ENCODE assay signal across 11 mouse cellular contexts in genomic region chrX:18165121-18165520, GRCm38 (mm10). TPM values are rescaled to one million over a fixed set of nuclear protein-coding genes. Genes with fewer than 3 reads are reported as not detected.
A peak's percentile ranks its signal among the peaks of the same experiment; 100 is the strongest.
DNase-seq lines count a peak whose midpoint lies in the region; ATAC-seq lines count a peak whose summit lies in the region.
"Had no signal": no experiment of that assay in that cellular context is flagged by ENCODE, and none has a peak within 500 bp of the region (broad histone marks: within the 10 kb centered on the region; RNA-seq: fewer than 3 reads in every experiment).

No protein-coding gene starts in this region.

- no peaks in the 10 kb centered on the region for H3K36me3 ChIP-seq in kidney, embryonic 14.5 days (ENCODE audit: control insufficient read depth, insufficient read depth, low read length)
- H3K36me3 ChIP-seq in embryonic facial prominence, embryonic 12.5 days: no peaks in the 10 kb centered on the region
- H3K36me3 ChIP-seq in hindbrain, embryonic 14.5 days (replicated peaks; ENCODE audit: control insufficient read depth, insufficient read depth): no peaks in the 10 kb centered on the region
- no peaks in the 10 kb centered on the region for H3K36me3 ChIP-seq in midbrain, embryonic 14.5 days (ENCODE audit: control insufficient read depth, insufficient read depth, low read length)
- no peaks in the 10 kb centered on the region for H3K36me3 ChIP-seq in heart, embryonic 11.5 days (ENCODE audit: control insufficient read depth, insufficient read depth, low read length)
- H3K36me3 ChIP-seq: G1E had no signal

- peak overlapping the region; percentile 46 for H3K4me2 ChIP-seq in kidney, embryonic 14.5 days (replicated peaks; ENCODE audit: low read depth, low read length)
- peak overlapping the region; percentile 42 for H3K4me2 ChIP-seq in embryonic facial prominence, embryonic 12.5 days (replicated peaks)
- H3K4me2 ChIP-seq in hindbrain, embryonic 14.5 days (replicated peaks): peak overlapping the region; percentile 58
- peak overlapping the region; percentile 64 for H3K4me2 ChIP-seq in midbrain, embryonic 14.5 days (ENCODE audit: low read length)
- no peak overlapping the region for H3K4me2 ChIP-seq in heart, embryonic 11.5 days

- no peak overlapping the region for H3K27ac ChIP-seq in kidney, embryonic 14.5 days (ENCODE audit: low read depth, low read length)
- H3K27ac ChIP-seq in embryonic facial prominence, embryonic 12.5 days: no peak overlapping the region
- no peak overlapping the region for H3K27ac ChIP-seq in hindbrain, embryonic 14.5 days
- H3K27ac ChIP-seq in midbrain, embryonic 14.5 days (replicated peaks; ENCODE audit: low read depth, low read length): no peak overlapping the region
- H3K27ac ChIP-seq in heart, embryonic 11.5 days (ENCODE audit: low read depth, low read length): no peak overlapping the region

- H3K9ac ChIP-seq in kidney, embryonic 14.5 days (ENCODE audit: low read depth, low read length): no peak overlapping the region
- no peak overlapping the region for H3K9ac ChIP-seq in embryonic facial prominence, embryonic 12.5 days
- H3K9ac ChIP-seq in hindbrain, embryonic 14.5 days: no peak overlapping the region
- no peak overlapping the region for H3K9ac ChIP-seq in midbrain, embryonic 14.5 days (replicated peaks; ENCODE audit: low read length)
- no peak overlapping the region for H3K9ac ChIP-seq in heart, embryonic 11.5 days (ENCODE audit: low read depth, low read length)

- no peaks in the 10 kb centered on the region for H3K4me1 ChIP-seq in kidney, embryonic 14.5 days (ENCODE audit: control insufficient read depth, insufficient read depth, low read length)
- H3K4me1 ChIP-seq in embryonic facial prominence, embryonic 12.5 days: no peaks in the 10 kb centered on the region
- H3K4me1 ChIP-seq in hindbrain, embryonic 14.5 days (replicated peaks; ENCODE audit: control insufficient read depth, insufficient read depth, low read length): no peaks in the 10 kb centered on the region
- H3K4me1 ChIP-seq in midbrain, embryonic 14.5 days (ENCODE audit: control insufficient read depth, insufficient read depth, low read length): no peaks in the 10 kb centered on the region
- no peaks in the 10 kb centered on the region for H3K4me1 ChIP-seq in heart, embryonic 11.5 days (ENCODE audit: control insufficient read depth, insufficient read depth, low read length)

- H3K27me3 ChIP-seq in kidney, embryonic 14.5 days (ENCODE audit: control insufficient read depth, insufficient read depth, low read length): no peaks in the 10 kb centered on the region
- no peaks in the 10 kb centered on the region for H3K27me3 ChIP-seq in embryonic facial prominence, embryonic 12.5 days
- no peaks in the 10 kb centered on the region for H3K27me3 ChIP-seq in hindbrain, embryonic 14.5 days (ENCODE audit: control insufficient read depth, insufficient read depth, low read length)
- no peaks in the 10 kb centered on the region for H3K27me3 ChIP-seq in midbrain, embryonic 14.5 days (ENCODE audit: control insufficient read depth, insufficient read depth, low read length)
- H3K27me3 ChIP-seq in heart, embryonic 11.5 days (ENCODE audit: control insufficient read depth, insufficient read depth, low read length): no peaks in the 10 kb centered on the region

- DNase-seq in kidney, adult 9 months: no peak
- no peak for DNase-seq in hindbrain, embryonic 14.5 days (ENCODE audit: low spot score)
- DNase-seq in midbrain, embryonic 14.5 days: no peak
- no peak for DNase-seq in ovary, postnatal 14 days (ENCODE audit: low spot score)
- DNase-seq: adrenal gland, adult 2 months; cerebellum, adult 8-10 months; thymus, postnatal 25 days had no signal

- peak overlapping the region; percentile 77; the same call in 1 of the 2 replicates for H3K4me3 ChIP-seq in kidney, embryonic 14.5 days (ENCODE audit: low read length)
- H3K4me3 ChIP-seq in embryonic facial prominence, embryonic 12.5 days: no peak overlapping the region
- peak overlapping the region; percentile 86 for H3K4me3 ChIP-seq in hindbrain, embryonic 14.5 days (replicated peaks; ENCODE audit: low read length)
- H3K4me3 ChIP-seq in midbrain, embryonic 14.5 days (replicated peaks; ENCODE audit: low read depth, low read length): peak overlapping the region; percentile 7; the same call in 1 of the 2 replicates
- H3K4me3 ChIP-seq in heart, embryonic 11.5 days (ENCODE audit: low read depth, low read length): no peak overlapping the region

- no peak for ATAC-seq in kidney, embryonic 14.5 days (ENCODE audit: low FRiP score, low TSS enrichment)
- no peak for ATAC-seq in embryonic facial prominence, embryonic 12.5 days (ENCODE audit: insufficient number of reproducible peaks, insufficient read depth, low FRiP score, low TSS enrichment)
- ATAC-seq in hindbrain, embryonic 14.5 days (ENCODE audit: low FRiP score): no peak
- no peak for ATAC-seq in midbrain, embryonic 14.5 days (ENCODE audit: low FRiP score, low TSS enrichment)
- no peak for ATAC-seq in heart, embryonic 11.5 days (replicated peaks; ENCODE audit: insufficient number of reproducible peaks, low FRiP score, low TSS enrichment)

- no peaks in the 10 kb centered on the region for H3K9me3 ChIP-seq in kidney, embryonic 14.5 days (ENCODE audit: control insufficient read depth, low read length)
- no peaks in the 10 kb centered on the region for H3K9me3 ChIP-seq in embryonic facial prominence, embryonic 12.5 days
- no peaks in the 10 kb centered on the region for H3K9me3 ChIP-seq in hindbrain, embryonic 14.5 days (ENCODE audit: control insufficient read depth, low read length)
- no peaks in the 10 kb centered on the region for H3K9me3 ChIP-seq in midbrain, embryonic 14.5 days (ENCODE audit: control insufficient read depth, low read length)
- no peaks in the 10 kb centered on the region for H3K9me3 ChIP-seq in heart, embryonic 11.5 days (replicated peaks; ENCODE audit: control insufficient read depth, low read length)
- H3K9me3 ChIP-seq: G1E had no signal

- 78% methylated on average over 2 of the region's 2 CpGs for WGBS in kidney, embryonic 14.5 days
- WGBS in embryonic facial prominence, embryonic 12.5 days: 77% methylated on average over 2 of the region's 2 CpGs
- 83% methylated on average over 2 of the region's 2 CpGs for WGBS in hindbrain, embryonic 14.5 days
- WGBS in midbrain, embryonic 14.5 days: 71% methylated on average over 2 of the region's 2 CpGs
- 54% methylated on average over 2 of the region's 2 CpGs for WGBS in heart, embryonic 11.5 days (ENCODE audit: insufficient replicate concordance)

RNA-seq across cellular contexts. Expression of gene Kdm6a, which starts 2.7 kb away (rescaled TPM):
- 22.4 and 27.1 TPM in 2 replicates for polyA plus RNA-seq in kidney, embryonic 14.5 days (2014; fragmentation: Nextera tagmentation; extraction: Ambion mirVana)
- 28.3 and 30.2 TPM in 2 replicates for polyA plus RNA-seq in embryonic facial prominence, embryonic 12.5 days (2016; fragmentation: Nextera tagmentation; extraction: Ambion mirVana)
- 21.5 and 25.0 TPM in 2 replicates for polyA plus RNA-seq in hindbrain, embryonic 14.5 days (2014; fragmentation: Nextera tagmentation; extraction: Ambion mirVana)
- 22.6 and 26.6 TPM in 2 replicates for polyA plus RNA-seq in midbrain, embryonic 14.5 days (2014; fragmentation: Nextera tagmentation; extraction: Ambion mirVana)
- 25.1 and 27.2 TPM in 2 replicates for polyA plus RNA-seq in heart, embryonic 11.5 days (2014; fragmentation: Nextera tagmentation; extraction: Ambion mirVana)

RNA-seq across cellular contexts. Expression of gene Dusp21, which starts 19.5 kb away (rescaled TPM):
- polyA plus RNA-seq in kidney, embryonic 14.5 days (2014; fragmentation: Nextera tagmentation; extraction: Ambion mirVana): not detected in 2 replicates
- not detected in 2 replicates for polyA plus RNA-seq in embryonic facial prominence, embryonic 12.5 days (2016; fragmentation: Nextera tagmentation; extraction: Ambion mirVana)
- polyA plus RNA-seq in hindbrain, embryonic 14.5 days (2014; fragmentation: Nextera tagmentation; extraction: Ambion mirVana): not detected in 2 replicates
- polyA plus RNA-seq in midbrain, embryonic 14.5 days (2014; fragmentation: Nextera tagmentation; extraction: Ambion mirVana): not detected in 2 replicates
- not detected in 2 replicates for polyA plus RNA-seq in heart, embryonic 11.5 days (2014; fragmentation: Nextera tagmentation; extraction: Ambion mirVana)
- polyA plus RNA-seq: adrenal gland, adult 2 months; G1E had no signal

Comparison
In these comparisons a context has a peak if more than half of its experiments do, and no peak if none do; other contexts are left out.
1. H3K4me3 ChIP-seq: peak in kidney, embryonic 14.5 days (single experiment), hindbrain, embryonic 14.5 days (single experiment) and midbrain, embryonic 14.5 days (single experiment); none in embryonic facial prominence, embryonic 12.5 days (single experiment) and heart, embryonic 11.5 days (single experiment).